Mouse (Mus musculus) right cerebral cortex, postnatal 36 days (tissue): ENCODE data around the gene Btc.

Experiments used
- DNase-seq, 2 experiments: peaks; one replicate each; pipeline ENCODE4 v3.0.0; 2022; ENCODE audit warnings: low spot score in 2 of 2, mixed read lengths in 1 of 2

Btc gene

GRCm38 (mm10) chr5:91402339-91403211, at the start of gene Btc:
TSS of gene Btc (minus strand) at chr5:91402994.
- peak; percentile 10 to 27 for DNase-seq

- no peak for DNase-seq
Observed at GRCm38 (mm10) chr5:91444981-91445517, 42.3 kb upstream of the Btc start.

- DNase-seq: no peak
Observed at GRCm38 (mm10) chr5:91436563-91436962, 33.8 kb upstream of the Btc start.

GRCm38 (mm10) chr5:91434723-91435658, 32.2 kb upstream of the Btc start:
- no peak for DNase-seq

GRCm38 (mm10) chr5:91428547-91428946, 25.8 kb upstream of the Btc start:
- DNase-seq: no peak

- peak; percentile 21 to 49 for DNase-seq
Observed at GRCm38 (mm10) chr5:91413814-91414213, 11.0 kb upstream of the Btc start.

GRCm38 (mm10) chr5:91404263-91404662, 1.5 kb upstream of the Btc start:
- no peak for DNase-seq

- no peak for DNase-seq
Observed at GRCm38 (mm10) chr5:91403281-91403680, 487 bp upstream of the Btc start.

- DNase-seq: no peak
Observed at GRCm38 (mm10) chr5:91400493-91401096, 2.2 kb downstream of the Btc start.

- DNase-seq: no peak
Observed at GRCm38 (mm10) chr5:91375467-91375866, 27.3 kb downstream of the Btc start.

GRCm38 (mm10) chr5:91368061-91368565, 34.7 kb downstream of the Btc start:
- no peak for DNase-seq

- peak in 1 of 2 experiments; percentile 5 for DNase-seq
Observed at GRCm38 (mm10) chr5:91366925-91367324, 35.9 kb downstream of the Btc start.

- no peak for DNase-seq
Observed at GRCm38 (mm10) chr5:91363274-91363991, 39.4 kb downstream of the Btc start.

GRCm38 (mm10) chr5:91352645-91353044, 50.1 kb downstream of the Btc start:
- DNase-seq: no peak

- no peak for DNase-seq
Observed at GRCm38 (mm10) chr5:91345681-91346080, 57.1 kb downstream of the Btc start.

GRCm38 (mm10) chr5:91345064-91345463, 57.7 kb downstream of the Btc start:
- DNase-seq: no peak

- DNase-seq: no peak
Observed at GRCm38 (mm10) chr5:91341981-91342760, 60.6 kb downstream of the Btc start.

- DNase-seq: no peak
Observed at GRCm38 (mm10) chr5:91334227-91334626, 68.6 kb downstream of the Btc start.

- no peak for DNase-seq
Observed at GRCm38 (mm10) chr5:91332079-91332865, 70.5 kb downstream of the Btc start.
